Mouse (Mus musculus) heart, adult 8-10 months (tissue): Measurements from ENCODE around the gene Dph2. TPM values are rescaled to one million over a fixed set of nuclear protein-coding genes. Genes with fewer than 3 reads are reported as not detected.

Source experiments
- DNase-seq: peaks from one replicate; pipeline ENCODE4 v3.0.0; 2022; ENCODE audit warnings: low spot score
- total RNA-seq, 4 experiments: library from RNA; stranded (reverse); gene quantifications; 2 replicates each; pipeline ENCODE4 v1.2.4; 2022

The Dph2 gene
- total RNA-seq = 1 to 10 TPM; 3.4 to 4.1 (median 3.9) TPM

- peak; percentile 92 for DNase-seq
Observed at GRCm38 (mm10) chr4:117891738-117892161, at the start of gene Dph2. Dph2 (minus strand) TSS chr4:117892032.

- DNase-seq = no peak
Observed at GRCm38 (mm10) chr4:117936964-117937363, 45.1 kb upstream of the Dph2 start.

- DNase-seq = no peak
Observed at GRCm38 (mm10) chr4:117934081-117934480, 42.2 kb upstream of the Dph2 start.

GRCm38 (mm10) chr4:117933248-117933647 lies 41.4 kb upstream of the Dph2 start:
- no peak for DNase-seq

- DNase-seq = no peak
Observed at GRCm38 (mm10) chr4:117929391-117929881, 37.6 kb upstream of the Dph2 start, which contains the start of gene Artn. Artn (minus strand) TSS chr4:117929763.

GRCm38 (mm10) chr4:117928699-117929241 lies 36.9 kb upstream of the Dph2 start:
- no peak for DNase-seq

- no peak for DNase-seq
Observed at GRCm38 (mm10) chr4:117928234-117928633, 36.4 kb upstream of the Dph2 start.

- no peak for DNase-seq
Observed at GRCm38 (mm10) chr4:117926545-117927482, 35.0 kb upstream of the Dph2 start.

GRCm38 (mm10) chr4:117924916-117925315 lies 33.1 kb upstream of the Dph2 start:
- no peak for DNase-seq

- no peak for DNase-seq
Observed at GRCm38 (mm10) chr4:117923450-117923849, 31.6 kb upstream of the Dph2 start.

- DNase-seq = no peak
Observed at GRCm38 (mm10) chr4:117921358-117921757, 29.5 kb upstream of the Dph2 start.

- DNase-seq = no peak
Observed at GRCm38 (mm10) chr4:117918762-117919161, 26.9 kb upstream of the Dph2 start.

GRCm38 (mm10) chr4:117918261-117918660 lies 26.4 kb upstream of the Dph2 start:
- no peak for DNase-seq

GRCm38 (mm10) chr4:117917847-117918246 lies 26.0 kb upstream of the Dph2 start:
- no peak for DNase-seq

- DNase-seq = no peak
Observed at GRCm38 (mm10) chr4:117917402-117917801, 25.6 kb upstream of the Dph2 start.

- no peak for DNase-seq
Observed at GRCm38 (mm10) chr4:117916386-117916785, 24.6 kb upstream of the Dph2 start.

- DNase-seq = no peak
Observed at GRCm38 (mm10) chr4:117915489-117916105, 23.8 kb upstream of the Dph2 start.

- peak; percentile 96 for DNase-seq
Observed at GRCm38 (mm10) chr4:117914591-117915442, 23.0 kb upstream of the Dph2 start, which contains the start of gene Ipo13. Ipo13 (minus strand) TSS chr4:117914999.

GRCm38 (mm10) chr4:117914031-117914430 lies 22.2 kb upstream of the Dph2 start:
- no peak for DNase-seq

- DNase-seq = no peak
Observed at GRCm38 (mm10) chr4:117913421-117913820, 21.6 kb upstream of the Dph2 start.

- no peak for DNase-seq
Observed at GRCm38 (mm10) chr4:117912685-117913273, 20.9 kb upstream of the Dph2 start.
